Mouse (Mus musculus) midbrain, embryonic 15.5 days (tissue): Measurements from ENCODE around the gene Galnt13. TPM values are rescaled to one million over a fixed set of nuclear protein-coding genes. Genes with fewer than 3 reads are reported as not detected.

Source experiments
- ATAC-seq: fragments of 200-750 bp; cut with Nextera tagmentation; replicated peaks from 2 replicates; pipeline ENCODE4 v1.8.0; 2017; ENCODE audit warnings: moderate TSS enrichment
- H3K27ac ChIP-seq: fragments of 300-500 bp; sonication (generic); 2 replicates; pipeline ENCODE4 v1.5.1; 2015; ENCODE audit warnings: mild to moderate bottlenecking, inconsistent platforms
- H3K27me3 ChIP-seq: fragments of 300-500 bp; sonication (generic); replicated peaks from 2 replicates; pipeline ENCODE4 v1.6.1; 2015; ENCODE audit warnings: inconsistent platforms
- H3K36me3 ChIP-seq: fragments of 300-500 bp; sonication (generic); replicated peaks from 2 replicates; pipeline ENCODE4 v1.6.1; 2015; ENCODE audit warnings: inconsistent platforms
- H3K4me1 ChIP-seq: fragments of 300-500 bp; sonication (generic); 2 replicates; pipeline ENCODE4 v1.6.1; 2015; ENCODE audit warnings: inconsistent platforms
- H3K4me2 ChIP-seq: fragments of 300-500 bp; sonication (generic); 2 replicates; pipeline ENCODE4 v1.6.1; 2015; ENCODE audit warnings: inconsistent platforms, mild to moderate bottlenecking, moderate library complexity
- H3K4me3 ChIP-seq: fragments of 300-500 bp; sonication (generic); 2 replicates; pipeline ENCODE4 v1.5.1; 2015; ENCODE audit warnings: mild to moderate bottlenecking, inconsistent platforms
- H3K9ac ChIP-seq: fragments of 300-500 bp; sonication (generic); 2 replicates; pipeline ENCODE4 v1.6.1; 2015; ENCODE audit warnings: mild to moderate bottlenecking, inconsistent platforms
- H3K9me3 ChIP-seq: fragments of 300-500 bp; sonication (generic); 2 replicates; pipeline ENCODE4 v1.6.1; 2016; ENCODE audit warnings: inconsistent platforms
- WGBS: fragments of 180-500 bp; shearing (Covaris S2); methylation state at CpG from one replicate; pipeline ENCODE4 v1.1.7; 2015; ENCODE audit warnings: mixed read lengths; 5-methylcytosine and 5-hydroxymethylcytosine counted together
- polyA plus RNA-seq: library from polyadenylated mRNA; unstranded; fragments of >200 nt; fragmentation: Nextera tagmentation; extraction: Ambion mirVana; gene quantifications from 2 replicates; pipeline ENCODE4 v1.2.1, GENCODE M21; 2015

Galnt13 gene
- 9.6 and 10.9 TPM in 2 replicates for polyA plus RNA-seq

GRCm38 (mm10) chr2:54435937-54436735, at the start of gene Galnt13:
TSS of gene Galnt13 (plus strand) at chr2:54436317.
- H3K4me3 ChIP-seq: peak within 1 kb of the TSS; percentile 74
- ATAC-seq: peak; percentile 95
- H3K9me3 ChIP-seq: no peaks in the 10 kb centered on the region
- peak within 1 kb of the TSS; percentile 95 for H3K4me2 ChIP-seq
- no peaks in the 10 kb centered on the region for H3K27me3 ChIP-seq
- H3K36me3 ChIP-seq: no peaks in the 10 kb centered on the region
- WGBS: under 1% methylated on average over 69 of the region's 81 CpGs
- H3K4me1 ChIP-seq: peaks cover 9% of the 10 kb centered on the region
- peak within 1 kb of the TSS; percentile 85 for H3K27ac ChIP-seq
- peak within 1 kb of the TSS; percentile 62 for H3K9ac ChIP-seq

- Histone ChIP-seq H3K36me3 (no peaks in the 10 kb centered on the region), H3K4me1 (no peaks in the 10 kb centered on the region), H3K27ac (no peak overlapping the region), H3K9me3 (no peaks in the 10 kb centered on the region), H3K9ac (no peak overlapping the region), H3K4me2 (no peak overlapping the region), H3K4me3 (no peak overlapping the region), H3K27me3 (no peaks in the 10 kb centered on the region)
- no peak for ATAC-seq
- 59% methylated on average over 2 of the region's 2 CpGs for WGBS
These were observed 5.1 kb upstream of the Galnt13 start for GRCm38 (mm10) chr2:54431060-54431459.

- peak; percentile 2 for ATAC-seq
These were observed 737 bp upstream of the Galnt13 start for GRCm38 (mm10) chr2:54435380-54435779.

GRCm38 (mm10) chr2:54436736-54437500, 801 bp downstream of the Galnt13 start:
- Histone ChIP-seq H3K27ac (peak overlapping the region; percentile 85), H3K36me3 (no peaks in the 10 kb centered on the region), H3K4me2 (peak overlapping the region; percentile 95), H3K27me3 (no peaks in the 10 kb centered on the region), H3K9me3 (no peaks in the 10 kb centered on the region), H3K4me1 (peaks cover 9% of the 10 kb centered on the region), H3K4me3 (peak overlapping the region; percentile 74), H3K9ac (peak overlapping the region; percentile 62)
- under 1% methylated on average over 42 of the region's 42 CpGs for WGBS
- ATAC-seq: peak; percentile 72

More at GRCm38 (mm10) chr2:54435380-54435779, 737 bp upstream of the Galnt13 start:
- peak overlapping the region; percentile 95 for H3K4me2 ChIP-seq
- WGBS: 48% methylated on average over 10 of the region's 10 CpGs
- no peak overlapping the region for H3K27ac ChIP-seq
- peaks cover 9% of the 10 kb centered on the region for H3K4me1 ChIP-seq
- H3K36me3 ChIP-seq: no peaks in the 10 kb centered on the region
- H3K4me3 ChIP-seq: peak overlapping the region; percentile 74
- no peaks in the 10 kb centered on the region for H3K9me3 ChIP-seq
- peak overlapping the region; percentile 62 for H3K9ac ChIP-seq
- no peaks in the 10 kb centered on the region for H3K27me3 ChIP-seq

- Histone ChIP-seq H3K9ac (peak overlapping the region; percentile 62), H3K27me3 (no peaks in the 10 kb centered on the region), H3K4me2 (peak overlapping the region; percentile 95), H3K4me1 (peaks cover 9% of the 10 kb centered on the region), H3K9me3 (no peaks in the 10 kb centered on the region), H3K27ac (peak overlapping the region; percentile 85), H3K36me3 (no peaks in the 10 kb centered on the region), H3K4me3 (peak overlapping the region; percentile 74)
- ATAC-seq: peak; percentile 10; the same call in 1 of the 2 replicates
- under 1% methylated on average over 9 of the region's 9 CpGs for WGBS
These were observed 1.3 kb downstream of the Galnt13 start for GRCm38 (mm10) chr2:54437501-54437830.

- Histone ChIP-seq H3K9ac (no peak overlapping the region), H3K4me1 (peaks cover 5% of the 10 kb centered on the region), H3K27me3 (no peaks in the 10 kb centered on the region), H3K4me2 (no peak overlapping the region), H3K4me3 (no peak overlapping the region), H3K9me3 (no peaks in the 10 kb centered on the region), H3K27ac (no peak overlapping the region), H3K36me3 (no peaks in the 10 kb centered on the region)
- WGBS: 75% methylated on average over 9 of the region's 9 CpGs
- ATAC-seq: no peak
These were observed 6.8 kb downstream of the Galnt13 start for GRCm38 (mm10) chr2:54442734-54443500.

- H3K9ac ChIP-seq: no peak overlapping the region
- H3K4me2 ChIP-seq: no peak overlapping the region
- ATAC-seq: no peak
- no peaks in the 10 kb centered on the region for H3K4me1 ChIP-seq
- H3K9me3 ChIP-seq: no peaks in the 10 kb centered on the region
- H3K4me3 ChIP-seq: no peak overlapping the region
- WGBS: 83% methylated on average over 5 of the region's 5 CpGs
- H3K27ac ChIP-seq: no peak overlapping the region
- no peaks in the 10 kb centered on the region for H3K27me3 ChIP-seq
- H3K36me3 ChIP-seq: no peaks in the 10 kb centered on the region
These were observed 47.3 kb downstream of the Galnt13 start for GRCm38 (mm10) chr2:54483426-54483825.

- H3K4me1 ChIP-seq: no peaks in the 10 kb centered on the region
- WGBS: 94% methylated on average over 3 of the region's 3 CpGs
- no peak overlapping the region for H3K4me2 ChIP-seq
- no peaks in the 10 kb centered on the region for H3K27me3 ChIP-seq
- no peaks in the 10 kb centered on the region for H3K36me3 ChIP-seq
- H3K9me3 ChIP-seq: no peaks in the 10 kb centered on the region
- no peak overlapping the region for H3K9ac ChIP-seq
- no peak overlapping the region for H3K4me3 ChIP-seq
- no peak for ATAC-seq
- H3K27ac ChIP-seq: no peak overlapping the region
These were observed 86.9 kb downstream of the Galnt13 start for GRCm38 (mm10) chr2:54522989-54523388.

- Histone ChIP-seq H3K4me1 (no peaks in the 10 kb centered on the region), H3K27ac (no peak overlapping the region), H3K4me2 (no peak overlapping the region), H3K9ac (no peak overlapping the region), H3K4me3 (no peak overlapping the region), H3K36me3 (no peaks in the 10 kb centered on the region), H3K27me3 (no peaks in the 10 kb centered on the region), H3K9me3 (no peaks in the 10 kb centered on the region)
- WGBS: 85% methylated on average over 3 of the region's 3 CpGs
- ATAC-seq: no peak
These were observed 91.0 kb downstream of the Galnt13 start for GRCm38 (mm10) chr2:54527073-54527472.

GRCm38 (mm10) chr2:54558357-54559153, 122.4 kb downstream of the Galnt13 start:
- H3K36me3 ChIP-seq: no peaks in the 10 kb centered on the region
- H3K27ac ChIP-seq: no peak overlapping the region
- no peak overlapping the region for H3K9ac ChIP-seq
- H3K27me3 ChIP-seq: no peaks in the 10 kb centered on the region
- H3K9me3 ChIP-seq: no peaks in the 10 kb centered on the region
- 87% methylated on average over 10 of the region's 10 CpGs for WGBS
- H3K4me3 ChIP-seq: no peak overlapping the region
- ATAC-seq: no peak
- H3K4me2 ChIP-seq: no peak overlapping the region
- no peaks in the 10 kb centered on the region for H3K4me1 ChIP-seq

GRCm38 (mm10) chr2:54565068-54565467, 129.0 kb downstream of the Galnt13 start:
- H3K4me1 ChIP-seq: no peaks in the 10 kb centered on the region
- WGBS: 82% methylated on average over 3 of the region's 3 CpGs
- H3K27me3 ChIP-seq: no peaks in the 10 kb centered on the region
- no peak overlapping the region for H3K4me3 ChIP-seq
- no peak for ATAC-seq
- H3K9me3 ChIP-seq: no peaks in the 10 kb centered on the region
- no peak overlapping the region for H3K27ac ChIP-seq
- H3K9ac ChIP-seq: no peak overlapping the region
- H3K4me2 ChIP-seq: no peak overlapping the region
- no peaks in the 10 kb centered on the region for H3K36me3 ChIP-seq
